Mouse (Mus musculus) G1E (cell line): ENCODE measurements around the gene Pgm2.

Experiments
- CTCF ChIP-seq: IDR thresholded peaks from 2 replicates; pipeline ENCODE4 v1.5.1; 2012; ENCODE audit warnings: low read depth, low read length, inconsistent platforms, mixed read lengths
- GATA1 ChIP-seq: IDR thresholded peaks from 2 replicates; pipeline ENCODE4 v1.6.1; 2012; ENCODE audit warnings: borderline replicate concordance, low read length, inconsistent platforms, mixed read lengths

DNA sequence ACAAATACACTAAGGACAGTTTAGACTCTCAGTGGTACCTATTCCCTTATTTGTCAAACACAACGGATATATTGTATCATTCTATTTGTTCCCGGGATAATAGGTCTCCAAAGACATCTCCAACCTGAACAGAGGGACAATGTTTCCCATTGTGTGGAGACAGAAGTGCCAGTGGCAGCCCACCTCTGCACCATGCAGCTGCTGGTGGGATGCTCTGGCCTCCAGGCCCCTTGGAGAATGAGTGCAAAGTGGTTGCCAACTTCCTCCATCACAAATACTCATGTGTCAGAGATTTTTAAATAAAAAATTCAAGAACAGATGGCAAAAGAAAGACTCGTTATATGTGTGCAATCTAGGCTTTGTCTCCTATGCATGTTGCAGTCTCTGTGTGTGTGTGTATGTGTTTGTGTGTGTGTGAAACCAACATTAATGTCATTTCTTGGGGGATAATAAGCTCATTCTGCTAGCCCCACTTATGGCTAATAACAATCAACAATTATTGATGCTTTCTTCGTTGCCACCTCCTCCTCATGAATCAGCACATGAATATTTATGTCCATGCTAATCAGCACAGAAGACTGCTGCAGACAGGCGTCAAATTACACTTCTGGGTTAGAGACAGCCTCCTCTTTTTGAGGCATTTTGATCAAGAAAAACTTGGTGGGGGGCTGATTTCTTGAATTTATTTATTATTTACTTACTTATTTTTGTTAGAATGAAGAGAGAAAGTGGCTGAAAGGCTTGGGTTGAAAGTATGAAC is 48.9 kb upstream of the Pgm2 start:
- TF ChIP-seq CTCF (no peak), GATA1 (no peak)
